Mouse (Mus musculus): ENCODE measurements around the gene Tpd52l1. TPM values are rescaled to one million over a fixed set of nuclear protein-coding genes. Genes with fewer than 3 reads are reported as not detected.

Tpd52l1 gene
- polyA plus RNA-seq, 1 experiment: 25.1 TPM

GRCm38 (mm10) chr10:31331225-31331775 lies 114.5 kb downstream of the Tpd52l1 start:
- no peak overlapping the region for H3K9ac ChIP-seq (ENCODE audit: low read depth, poor library complexity, severe bottlenecking)
- no peaks in the 10 kb centered on the region for H3K4me1 ChIP-seq (ENCODE audit: control insufficient read depth, insufficient read depth, low read length)
- TF ChIP-seq POLR2A (IDR thresholded peaks at IDR 0.05; ENCODE audit: insufficient read depth, low read length) (no peak), CTCF (IDR thresholded peaks at IDR 0.05; ENCODE audit: low read depth, low read length) (no peak), EP300 (IDR thresholded peaks at IDR 0.05; ENCODE audit: insufficient read depth, low read depth, low read length) (no peak)

GRCm38 (mm10) chr10:31330286-31330962 lies 115.3 kb downstream of the Tpd52l1 start:
- H3K27me3 ChIP-seq (ENCODE audit: control insufficient read depth, insufficient read depth, low read length, poor library complexity, severe bottlenecking): no peaks in the 10 kb centered on the region
- H3K36me3 ChIP-seq (ENCODE audit: control insufficient read depth, insufficient read depth, low read length, poor library complexity, severe bottlenecking): peaks cover 13% of the 10 kb centered on the region
- no peak overlapping the region for H3K4me3 ChIP-seq (ENCODE audit: low read depth, low read length)
- H3K4me1 ChIP-seq (ENCODE audit: control insufficient read depth, insufficient read depth, low read length): no peaks in the 10 kb centered on the region
- TF ChIP-seq CTCF (IDR thresholded peaks at IDR 0.05; ENCODE audit: low read depth, low read length) (no peak), POLR2A (IDR thresholded peaks at IDR 0.05; ENCODE audit: insufficient read depth, low read length) (no peak), EP300 (IDR thresholded peaks at IDR 0.05; ENCODE audit: insufficient read depth, low read depth, low read length) (no peak)
- no peak overlapping the region for H3K9ac ChIP-seq (ENCODE audit: low read depth, poor library complexity, severe bottlenecking)
- no peaks in the 10 kb centered on the region; the same call in 1 of the 2 replicates for H3K9me3 ChIP-seq (replicated peaks; ENCODE audit: control insufficient read depth, insufficient read depth, low read length, poor library complexity, severe bottlenecking)
- no peak overlapping the region for H3K27ac ChIP-seq (ENCODE audit: insufficient read depth, low read length)

More at GRCm38 (mm10) chr10:31331225-31331775, 114.5 kb downstream of the Tpd52l1 start:
- Histone ChIP-seq H3K36me3 (ENCODE audit: control insufficient read depth, insufficient read depth, low read length, poor library complexity, severe bottlenecking) (peaks cover 13% of the 10 kb centered on the region), H3K4me3 (ENCODE audit: low read depth, low read length) (no peak overlapping the region), H3K9me3 (replicated peaks; ENCODE audit: control insufficient read depth, insufficient read depth, low read length, poor library complexity, severe bottlenecking) (no peaks in the 10 kb centered on the region; the same call in 1 of the 2 replicates), H3K27me3 (ENCODE audit: control insufficient read depth, insufficient read depth, low read length, poor library complexity, severe bottlenecking) (no peaks in the 10 kb centered on the region), H3K27ac (ENCODE audit: insufficient read depth, low read length) (no peak overlapping the region)

GRCm38 (mm10) chr10:31329436-31329835 lies 116.3 kb downstream of the Tpd52l1 start:
- TF ChIP-seq CTCF (IDR thresholded peaks at IDR 0.05; ENCODE audit: low read depth, low read length) (no peak), POLR2A (IDR thresholded peaks at IDR 0.05; ENCODE audit: insufficient read depth, low read length) (no peak), EP300 (IDR thresholded peaks at IDR 0.05; ENCODE audit: insufficient read depth, low read depth, low read length) (no peak)
- no peaks in the 10 kb centered on the region for H3K4me1 ChIP-seq (ENCODE audit: control insufficient read depth, insufficient read depth, low read length)
- H3K36me3 ChIP-seq (ENCODE audit: control insufficient read depth, insufficient read depth, low read length, poor library complexity, severe bottlenecking): peaks cover 13% of the 10 kb centered on the region
- no peaks in the 10 kb centered on the region for H3K27me3 ChIP-seq (ENCODE audit: control insufficient read depth, insufficient read depth, low read length, poor library complexity, severe bottlenecking)
- H3K9ac ChIP-seq (ENCODE audit: low read depth, poor library complexity, severe bottlenecking): no peak overlapping the region
- no peak overlapping the region for H3K27ac ChIP-seq (ENCODE audit: insufficient read depth, low read length)
- H3K4me3 ChIP-seq (ENCODE audit: low read depth, low read length): no peak overlapping the region
- H3K9me3 ChIP-seq (replicated peaks; ENCODE audit: control insufficient read depth, insufficient read depth, low read length, poor library complexity, severe bottlenecking): no peaks in the 10 kb centered on the region; the same call in 1 of the 2 replicates

GRCm38 (mm10) chr10:31318491-31318890 lies 127.3 kb downstream of the Tpd52l1 start:
- H3K4me1 ChIP-seq (ENCODE audit: control insufficient read depth, insufficient read depth, low read length): no peaks in the 10 kb centered on the region
- H3K9ac ChIP-seq (ENCODE audit: low read depth, poor library complexity, severe bottlenecking): no peak overlapping the region
- H3K36me3 ChIP-seq (ENCODE audit: control insufficient read depth, insufficient read depth, low read length, poor library complexity, severe bottlenecking): peaks cover 7% of the 10 kb centered on the region
- no peak overlapping the region for H3K27ac ChIP-seq (ENCODE audit: insufficient read depth, low read length)
- TF ChIP-seq CTCF (IDR thresholded peaks at IDR 0.05; ENCODE audit: low read depth, low read length) (no peak), POLR2A (IDR thresholded peaks at IDR 0.05; ENCODE audit: insufficient read depth, low read length) (no peak), EP300 (IDR thresholded peaks at IDR 0.05; ENCODE audit: insufficient read depth, low read depth, low read length) (no peak)
- H3K9me3 ChIP-seq (replicated peaks; ENCODE audit: control insufficient read depth, insufficient read depth, low read length, poor library complexity, severe bottlenecking): no peaks in the 10 kb centered on the region
- no peaks in the 10 kb centered on the region for H3K27me3 ChIP-seq (ENCODE audit: control insufficient read depth, insufficient read depth, low read length, poor library complexity, severe bottlenecking)
- H3K4me3 ChIP-seq (ENCODE audit: low read depth, low read length): no peak overlapping the region

- Histone ChIP-seq H3K9me3 (replicated peaks; ENCODE audit: control insufficient read depth, insufficient read depth, low read length, poor library complexity, severe bottlenecking) (no peaks in the 10 kb centered on the region), H3K27ac (ENCODE audit: insufficient read depth, low read length) (peak within 1 kb of the TSS; percentile 38; the same call in 1 of the 2 replicates), H3K36me3 (ENCODE audit: control insufficient read depth, insufficient read depth, low read length, poor library complexity, severe bottlenecking) (peaks cover 3% of the 10 kb centered on the region; the same call in 1 of the 2 replicates), H3K27me3 (ENCODE audit: control insufficient read depth, insufficient read depth, low read length, poor library complexity, severe bottlenecking) (no peaks in the 10 kb centered on the region), H3K9ac (ENCODE audit: low read depth, poor library complexity, severe bottlenecking) (peak within 1 kb of the TSS; percentile 37), H3K4me1 (ENCODE audit: control insufficient read depth, insufficient read depth, low read length) (no peaks in the 10 kb centered on the region), H3K4me3 (ENCODE audit: low read depth, low read length) (peak within 1 kb of the TSS; percentile 78)
- TF ChIP-seq CTCF (IDR thresholded peaks at IDR 0.05; ENCODE audit: low read depth, low read length): no peak
- peak; percentile 79 for TF ChIP-seq POLR2A (IDR thresholded peaks at IDR 0.05; ENCODE audit: insufficient read depth, low read length)
- TF ChIP-seq EP300 (IDR thresholded peaks at IDR 0.05; ENCODE audit: insufficient read depth, low read depth, low read length): 0 out of 2 replicates have a peak, but pooled peaks have one; percentile 27
These were observed 132.6 kb downstream of the Tpd52l1 start, which contains the start of gene Hddc2 for GRCm38 (mm10) chr10:31312865-31313848. Hddc2 (plus strand) TSS chr10:31313383.

All from ES-Bruce4 (cell line).